Mouse (Mus musculus) heart, embryonic 16.5 days (tissue): ENCODE measurements around the gene Rad51b. TPM values are rescaled to one million over a fixed set of nuclear protein-coding genes. Genes with fewer than 3 reads are reported as not detected.

Experiments used
- ATAC-seq: fragments of 200-750 bp; cut with Nextera tagmentation; replicated peaks from 2 replicates; pipeline ENCODE4 v1.8.0; 2017; ENCODE audit warnings: moderate number of reproducible peaks; ENCODE audit not compliant: insufficient read depth, low FRiP score; ENCODE audit errors: extremely low read depth
- H3K27ac ChIP-seq: fragments of 300-500 bp; sonication (generic); 2 replicates; pipeline ENCODE4 v1.5.1; 2014; ENCODE audit warnings: mild to moderate bottlenecking, low read length, control low read depth, moderate library complexity
- H3K27me3 ChIP-seq: fragments of 300-500 bp; sonication (generic); 2 replicates; pipeline ENCODE4 v1.6.1; 2014; ENCODE audit warnings: low read length, mixed read lengths; ENCODE audit not compliant: control insufficient read depth, insufficient read depth
- H3K36me3 ChIP-seq: fragments of 300-500 bp; sonication (generic); 2 replicates; pipeline ENCODE4 v1.6.1; 2014; ENCODE audit not compliant: control insufficient read depth, insufficient read depth
- H3K4me1 ChIP-seq: fragments of 300-500 bp; sonication (generic); 2 replicates; pipeline ENCODE4 v1.6.1; 2014; ENCODE audit warnings: low read length, mixed read lengths; ENCODE audit not compliant: control insufficient read depth, insufficient read depth
- H3K4me2 ChIP-seq: fragments of 300-500 bp; sonication (generic); 2 replicates; pipeline ENCODE4 v1.6.1; 2014; ENCODE audit warnings: low read depth, mild to moderate bottlenecking, control low read depth, low read length
- H3K4me3 ChIP-seq: fragments of 300-500 bp; sonication (generic); 2 replicates; pipeline ENCODE4 v1.5.1; 2014; ENCODE audit warnings: mild to moderate bottlenecking, control low read depth, low read length
- H3K9ac ChIP-seq: fragments of 300-500 bp; sonication (generic); 2 replicates; pipeline ENCODE4 v1.6.1; 2014; ENCODE audit warnings: low read length, control low read depth
- H3K9me3 ChIP-seq: fragments of 300-500 bp; sonication (generic); replicated peaks from 2 replicates; pipeline ENCODE4 v1.6.1; 2016; ENCODE audit warnings: low read length; ENCODE audit not compliant: control insufficient read depth
- WGBS: fragments of 180-500 bp; shearing (Covaris S2); extraction: QIAGEN DNeasy Blood & Tissue Kit; methylation state at CpG from one replicate; pipeline ENCODE4 v1.1.7; 2014; 5-methylcytosine and 5-hydroxymethylcytosine counted together
- polyA plus RNA-seq: library from polyadenylated mRNA; unstranded; fragments of >200 nt; fragmentation: Nextera tagmentation; extraction: Ambion mirVana; gene quantifications from 2 replicates; pipeline ENCODE4 v1.2.1, GENCODE M21; 2015

Gene Rad51b
- polyA plus RNA-seq, 1 experiment from 2014 or later, result 5.0 TPM

GRCm38 (mm10) chr12:79547556-79547955 lies 250.5 kb downstream of the Rad51b start:
- H3K4me3 ChIP-seq, result no peak overlapping the region
- no peak overlapping the region for H3K9ac ChIP-seq
- 0 out of 2 replicates have a peak overlapping the region, but pooled peaks have one; percentile 10 for H3K27ac ChIP-seq
- peaks cover 3% of the 10 kb centered on the region; the same call in 1 of the 2 replicates for H3K4me1 ChIP-seq
- H3K9me3 ChIP-seq, result no peaks in the 10 kb centered on the region
- no peak for ATAC-seq
- H3K4me2 ChIP-seq, result no peak overlapping the region
- H3K36me3 ChIP-seq, result no peaks in the 10 kb centered on the region
- WGBS, result 28% methylated on average over 6 of the region's 6 CpGs
- H3K27me3 ChIP-seq, result no peaks in the 10 kb centered on the region

- H3K27me3 ChIP-seq, result no peaks in the 10 kb centered on the region
- ATAC-seq, result no peak
- no peak overlapping the region for H3K27ac ChIP-seq
Measured at GRCm38 (mm10) chr12:79548607-79549330, 251.7 kb downstream of the Rad51b start.

GRCm38 (mm10) chr12:79550049-79550682 lies 253.1 kb downstream of the Rad51b start:
- H3K4me3 ChIP-seq, result no peak overlapping the region
- H3K4me2 ChIP-seq, result no peak overlapping the region
- H3K27ac ChIP-seq, result no peak overlapping the region
- no peaks in the 10 kb centered on the region for H3K27me3 ChIP-seq
- peaks cover 3% of the 10 kb centered on the region; the same call in 1 of the 2 replicates for H3K4me1 ChIP-seq
- ATAC-seq, result no peak
- no peak overlapping the region for H3K9ac ChIP-seq
- WGBS, result 93% methylated on average over 7 of the region's 7 CpGs
- H3K9me3 ChIP-seq, result no peaks in the 10 kb centered on the region
- H3K36me3 ChIP-seq, result no peaks in the 10 kb centered on the region

More at GRCm38 (mm10) chr12:79548607-79549330, 251.7 kb downstream of the Rad51b start:
- no peaks in the 10 kb centered on the region for H3K36me3 ChIP-seq
- no peak overlapping the region for H3K9ac ChIP-seq
- no peaks in the 10 kb centered on the region for H3K9me3 ChIP-seq
- peaks cover 3% of the 10 kb centered on the region; the same call in 1 of the 2 replicates for H3K4me1 ChIP-seq
- H3K4me2 ChIP-seq, result no peak overlapping the region
- H3K4me3 ChIP-seq, result no peak overlapping the region
- WGBS, result 76% methylated on average over 8 of the region's 8 CpGs

- no peak for ATAC-seq
- Histone ChIP-seq H3K9me3 (no peaks in the 10 kb centered on the region), H3K4me1 (peaks cover 3% of the 10 kb centered on the region; the same call in 1 of the 2 replicates), H3K9ac (no peak overlapping the region), H3K4me3 (no peak overlapping the region), H3K27me3 (no peaks in the 10 kb centered on the region), H3K27ac (no peak overlapping the region), H3K36me3 (no peaks in the 10 kb centered on the region), H3K4me2 (no peak overlapping the region)
- WGBS, result 55% methylated on average over 1 of the region's 1 CpGs
Measured at GRCm38 (mm10) chr12:79551274-79551673, 254.2 kb downstream of the Rad51b start.

- Histone ChIP-seq H3K27ac (no peak overlapping the region), H3K27me3 (no peaks in the 10 kb centered on the region), H3K4me2 (no peak overlapping the region), H3K36me3 (no peaks in the 10 kb centered on the region), H3K4me1 (no peaks in the 10 kb centered on the region), H3K4me3 (no peak overlapping the region), H3K9ac (no peak overlapping the region), H3K9me3 (no peaks in the 10 kb centered on the region)
- no peak for ATAC-seq
Measured at GRCm38 (mm10) chr12:79553056-79553455, 256.0 kb downstream of the Rad51b start.

GRCm38 (mm10) chr12:79557904-79558303 lies 260.8 kb downstream of the Rad51b start:
- 75% methylated on average over 5 of the region's 5 CpGs for WGBS
- Histone ChIP-seq H3K27me3 (no peaks in the 10 kb centered on the region), H3K36me3 (no peaks in the 10 kb centered on the region), H3K4me2 (no peak overlapping the region), H3K9ac (no peak overlapping the region), H3K4me3 (no peak overlapping the region), H3K4me1 (no peaks in the 10 kb centered on the region), H3K9me3 (no peaks in the 10 kb centered on the region), H3K27ac (no peak overlapping the region)
- ATAC-seq, result no peak

- Histone ChIP-seq H3K36me3 (no peaks in the 10 kb centered on the region), H3K9ac (no peak overlapping the region), H3K27ac (no peak overlapping the region), H3K4me3 (no peak overlapping the region), H3K4me1 (no peaks in the 10 kb centered on the region), H3K27me3 (no peaks in the 10 kb centered on the region), H3K9me3 (no peaks in the 10 kb centered on the region), H3K4me2 (no peak overlapping the region)
- WGBS, result 88% methylated on average over 3 of the region's 3 CpGs
- no peak for ATAC-seq
Measured at GRCm38 (mm10) chr12:79558711-79559110, 261.6 kb downstream of the Rad51b start.

GRCm38 (mm10) chr12:79559410-79560015 lies 262.4 kb downstream of the Rad51b start:
- no peak overlapping the region for H3K9ac ChIP-seq
- no peaks in the 10 kb centered on the region for H3K9me3 ChIP-seq
- H3K4me2 ChIP-seq, result no peak overlapping the region
- WGBS, result 83% methylated on average over 4 of the region's 4 CpGs
- ATAC-seq, result no peak
- H3K27me3 ChIP-seq, result no peaks in the 10 kb centered on the region
- H3K27ac ChIP-seq, result no peak overlapping the region
- H3K4me3 ChIP-seq, result no peak overlapping the region
- H3K4me1 ChIP-seq, result no peaks in the 10 kb centered on the region
- no peaks in the 10 kb centered on the region for H3K36me3 ChIP-seq

- Histone ChIP-seq H3K4me1 (no peaks in the 10 kb centered on the region), H3K9ac (no peak overlapping the region), H3K4me2 (no peak overlapping the region), H3K27me3 (no peaks in the 10 kb centered on the region), H3K9me3 (no peaks in the 10 kb centered on the region), H3K4me3 (no peak overlapping the region), H3K27ac (no peak overlapping the region), H3K36me3 (no peaks in the 10 kb centered on the region)
- 81% methylated on average over 8 of the region's 8 CpGs for WGBS
- no peak for ATAC-seq
Measured at GRCm38 (mm10) chr12:79560084-79560699, 263.1 kb downstream of the Rad51b start.
